Mouse (Mus musculus): ENCODE results near the gene Ano10.
"Not testable (repeated sequence)": the region's sequence is repeated elsewhere in the genome, so short reads cannot be mapped to it uniquely, and the experiment has no call there.

The Ano10 gene

GRCm38 (mm10) chr9:122294242-122294881, at the start of gene Ano10:
Gene Ano10, minus strand, starts transcription at chr9:122294423.
- DNase-seq (ENCODE audit: low spot score): peak; percentile 92

GRCm38 (mm10) chr9:122343399-122343798, 49.2 kb upstream of the Ano10 start:
- no peak for DNase-seq (ENCODE audit: low spot score)

- DNase-seq (ENCODE audit: low spot score): no peak
Measured at GRCm38 (mm10) chr9:122339972-122340371, 45.7 kb upstream of the Ano10 start.

GRCm38 (mm10) chr9:122337510-122337931, 43.3 kb upstream of the Ano10 start:
- DNase-seq (ENCODE audit: low spot score): no peak

GRCm38 (mm10) chr9:122336677-122337076, 42.5 kb upstream of the Ano10 start:
- no peak for DNase-seq (ENCODE audit: low spot score)

- no peak for DNase-seq (ENCODE audit: low spot score)
Measured at GRCm38 (mm10) chr9:122328199-122328598, 34.0 kb upstream of the Ano10 start.

- no peak for DNase-seq (ENCODE audit: low spot score)
Measured at GRCm38 (mm10) chr9:122325996-122326395, 31.8 kb upstream of the Ano10 start.

- no peak for DNase-seq (ENCODE audit: low spot score)
Measured at GRCm38 (mm10) chr9:122322356-122322755, 28.1 kb upstream of the Ano10 start.

GRCm38 (mm10) chr9:122320626-122321025, 26.4 kb upstream of the Ano10 start:
- no peak for DNase-seq (ENCODE audit: low spot score)

- DNase-seq (ENCODE audit: low spot score): no peak
Measured at GRCm38 (mm10) chr9:122316562-122316961, 22.3 kb upstream of the Ano10 start.

GRCm38 (mm10) chr9:122315501-122315900, 21.3 kb upstream of the Ano10 start:
- DNase-seq (ENCODE audit: low spot score): no peak

- DNase-seq (ENCODE audit: low spot score): no peak
Measured at GRCm38 (mm10) chr9:122314942-122315341, 20.7 kb upstream of the Ano10 start.

GRCm38 (mm10) chr9:122314386-122314785, 20.2 kb upstream of the Ano10 start:
- no peak for DNase-seq (ENCODE audit: low spot score)

GRCm38 (mm10) chr9:122313128-122313527, 18.9 kb upstream of the Ano10 start:
- not testable (repeated sequence) for DNase-seq (ENCODE audit: low spot score)

- DNase-seq (ENCODE audit: low spot score): no peak
Measured at GRCm38 (mm10) chr9:122312296-122312990, 18.2 kb upstream of the Ano10 start.

GRCm38 (mm10) chr9:122311051-122311760, 17.0 kb upstream of the Ano10 start:
- DNase-seq (ENCODE audit: low spot score): no peak

GRCm38 (mm10) chr9:122310613-122311049, 16.4 kb upstream of the Ano10 start:
- peak; percentile 66 for DNase-seq (ENCODE audit: low spot score)

GRCm38 (mm10) chr9:122309013-122309980, 15.1 kb upstream of the Ano10 start:
- DNase-seq (ENCODE audit: low spot score): no peak

GRCm38 (mm10) chr9:122305302-122305701, 11.1 kb upstream of the Ano10 start:
- DNase-seq (ENCODE audit: low spot score): no peak

- DNase-seq (ENCODE audit: low spot score): no peak
Measured at GRCm38 (mm10) chr9:122296169-122296568, 1.9 kb upstream of the Ano10 start.

GRCm38 (mm10) chr9:122295396-122295795, 1.2 kb upstream of the Ano10 start:
- no peak for DNase-seq (ENCODE audit: low spot score)

GRCm38 (mm10) chr9:122293865-122294241, 370 bp downstream of the Ano10 start:
- DNase-seq (ENCODE audit: low spot score): no peak

Measured in spleen, adult 12 weeks (tissue).